Mouse (Mus musculus) heart, postnatal 0 days (tissue): ENCODE measurements at regions not wholly inside any gene's neighbourhood (a gene's known extent, or its start where the extent isn't known, plus 50 kb on each side); places are given as distances from the start of the nearest gene placed in this dataset.

Experiments
- CTCF ChIP-seq: IDR thresholded peaks from 2 replicates; pipeline ENCODE4 v1.5.1; 2016; ENCODE audit warnings: antibody characterized with exemption, control low read depth, low read depth
- EP300 ChIP-seq: IDR thresholded peaks from 2 replicates; pipeline ENCODE4 v1.6.1; 2016; ENCODE audit warnings: antibody characterized with exemption, low read depth

DNA sequence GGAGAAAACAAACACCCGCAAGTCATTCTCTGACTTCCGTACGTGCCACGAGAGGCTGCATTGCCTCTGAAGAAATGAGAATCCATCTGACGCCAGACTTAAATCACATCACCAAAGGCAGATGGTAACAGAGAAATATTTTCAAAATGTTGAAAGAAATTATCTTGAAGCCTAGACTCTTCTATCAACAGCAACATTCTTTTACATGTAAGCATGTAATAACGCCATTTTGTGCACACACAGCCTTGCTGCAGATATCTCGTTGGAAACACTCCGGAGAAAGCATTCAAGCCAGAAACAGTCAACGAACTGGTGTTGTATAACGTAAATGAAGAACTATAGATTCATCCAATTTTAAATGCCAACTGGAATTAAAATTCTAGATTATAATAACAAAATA, 1483.1 kb upstream of the Gulo start:
- no peak for TF ChIP-seq CTCF
- no peak for TF ChIP-seq EP300
